Mouse (Mus musculus) kidney, adult 8-10 months (tissue): Measurements from ENCODE around the gene Rab26.

Experiments used
- DNase-seq, 2 experiments: peaks; one replicate each; pipeline ENCODE4 v3.0.0; 2022

Rab26 gene

GRCm38 (mm10) chr17:24506332-24507070 is 27.5 kb downstream of the Rab26 start:
- no peak for DNase-seq

DNA sequence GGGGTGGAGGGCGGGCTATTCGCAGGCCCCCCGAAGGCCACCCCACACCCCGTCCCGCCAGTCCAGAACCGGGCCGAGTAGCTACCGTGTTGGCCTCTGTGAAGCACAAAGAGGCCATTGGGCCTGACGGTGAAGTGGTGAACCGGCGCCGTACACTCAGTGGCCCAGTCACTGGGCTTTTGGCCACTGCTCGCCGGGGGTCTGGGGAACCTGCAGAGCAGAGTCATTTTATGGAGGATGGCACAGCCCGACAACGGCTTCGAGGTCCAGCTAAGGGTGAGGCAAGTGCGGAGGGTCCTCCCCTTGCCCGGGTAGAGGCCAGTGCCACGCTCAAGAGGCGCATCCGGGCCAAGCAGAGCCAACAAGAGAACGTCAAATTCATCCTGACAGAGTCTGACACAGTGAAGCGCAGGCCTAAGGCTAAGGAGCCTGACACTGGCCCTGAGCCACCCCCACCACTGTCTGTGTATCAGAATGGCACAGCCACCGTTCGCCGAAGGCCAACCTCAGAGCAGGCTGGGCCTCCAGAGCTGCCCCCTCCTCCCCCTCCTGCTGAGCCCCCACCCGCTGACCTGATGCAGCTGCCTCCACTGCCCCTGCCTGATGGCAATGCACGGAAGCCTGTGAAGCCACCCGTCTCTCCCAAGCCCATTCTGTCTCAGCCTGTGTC is 28.6 kb downstream of the Rab26 start:
- DNase-seq = no peak

GRCm38 (mm10) chr17:24504085-24504484 is 29.9 kb downstream of the Rab26 start:
- no peak for DNase-seq

- DNase-seq = no peak
These were observed 31.8 kb downstream of the Rab26 start for GRCm38 (mm10) chr17:24502208-24502607.

DNA sequence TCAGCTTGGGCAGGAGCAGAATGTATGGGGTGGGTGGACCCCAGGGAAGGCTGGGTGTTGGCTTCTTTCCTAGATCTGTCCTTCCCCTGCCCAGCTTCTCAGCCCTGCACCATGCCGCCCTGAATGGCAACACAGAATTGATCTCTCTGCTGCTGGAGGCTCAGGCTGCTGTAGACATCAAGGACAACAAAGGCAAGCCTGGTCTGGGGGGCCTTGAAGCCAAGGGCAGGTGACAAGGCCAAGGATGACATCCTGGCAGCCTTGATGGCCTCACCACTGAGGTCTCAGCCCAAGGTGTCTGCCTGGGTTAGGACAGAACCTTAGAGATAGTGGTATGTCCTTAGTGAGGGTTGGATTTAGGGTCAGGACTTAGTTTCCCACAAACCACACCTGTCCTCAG is 38.0 kb downstream of the Rab26 start:
- DNase-seq = no peak

GRCm38 (mm10) chr17:24495443-24495842 is 38.6 kb downstream of the Rab26 start:
- no peak for DNase-seq

DNA sequence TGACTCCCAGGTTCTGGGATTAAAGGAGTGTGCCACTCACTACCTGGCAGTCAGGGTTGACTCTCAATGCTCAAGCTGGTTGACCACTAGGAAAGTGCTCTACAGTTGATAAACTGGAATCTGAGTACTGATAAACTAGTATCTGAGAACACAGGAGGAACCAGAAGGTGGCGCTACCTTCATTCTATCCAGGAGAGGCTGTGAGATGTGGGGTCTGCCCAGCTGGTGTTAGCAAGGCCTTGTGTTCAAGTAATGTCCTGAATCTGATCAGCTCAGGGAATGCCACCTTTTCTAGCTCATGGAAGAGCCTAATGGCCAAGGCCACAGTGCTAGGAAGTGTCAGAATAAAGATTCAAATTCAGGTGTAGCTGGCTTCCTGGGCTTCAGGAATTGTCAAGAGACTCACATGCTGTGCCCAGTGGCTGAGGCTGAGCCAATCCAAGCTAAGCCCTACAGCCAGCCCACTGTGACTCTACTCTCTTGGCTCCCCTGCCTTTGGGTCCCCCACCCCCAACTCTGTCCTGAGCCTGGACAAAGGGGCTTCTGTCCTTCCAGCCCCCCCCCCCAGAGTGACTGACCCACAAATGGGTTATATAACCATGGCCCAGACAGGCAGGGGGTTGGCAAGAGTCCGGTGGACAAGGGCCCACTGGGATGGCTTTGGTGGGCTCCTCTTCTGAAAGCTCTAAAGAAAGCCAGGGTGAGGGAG is 39.2 kb downstream of the Rab26 start:
- DNase-seq = peak in 1 of 2 experiments; percentile 42

DNA sequence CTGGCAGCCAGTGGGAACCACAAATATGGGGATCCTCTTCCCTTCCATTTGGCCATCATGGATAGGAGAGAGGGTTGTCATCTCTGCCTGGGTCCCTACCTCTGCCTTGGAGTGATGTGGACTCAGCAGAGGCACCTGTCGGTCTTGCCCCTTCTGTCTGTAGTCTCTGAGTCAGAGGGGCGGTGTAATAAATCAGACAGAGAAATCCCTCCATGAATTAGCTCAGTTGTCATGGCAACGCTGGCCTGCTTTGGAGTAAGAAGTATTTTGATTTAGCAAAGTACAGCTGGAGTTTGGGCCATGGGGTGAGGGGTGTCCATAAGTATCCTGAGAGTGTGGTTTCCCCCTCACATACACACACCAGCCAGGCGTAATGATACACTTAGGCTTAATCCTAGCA is 43.6 kb downstream of the Rab26 start:
- no peak for DNase-seq

GRCm38 (mm10) chr17:24489265-24490030 is 44.6 kb downstream of the Rab26 start:
- DNase-seq = no peak

GRCm38 (mm10) chr17:24488662-24489264 is 45.2 kb downstream of the Rab26 start:
- DNase-seq = no peak

DNA sequence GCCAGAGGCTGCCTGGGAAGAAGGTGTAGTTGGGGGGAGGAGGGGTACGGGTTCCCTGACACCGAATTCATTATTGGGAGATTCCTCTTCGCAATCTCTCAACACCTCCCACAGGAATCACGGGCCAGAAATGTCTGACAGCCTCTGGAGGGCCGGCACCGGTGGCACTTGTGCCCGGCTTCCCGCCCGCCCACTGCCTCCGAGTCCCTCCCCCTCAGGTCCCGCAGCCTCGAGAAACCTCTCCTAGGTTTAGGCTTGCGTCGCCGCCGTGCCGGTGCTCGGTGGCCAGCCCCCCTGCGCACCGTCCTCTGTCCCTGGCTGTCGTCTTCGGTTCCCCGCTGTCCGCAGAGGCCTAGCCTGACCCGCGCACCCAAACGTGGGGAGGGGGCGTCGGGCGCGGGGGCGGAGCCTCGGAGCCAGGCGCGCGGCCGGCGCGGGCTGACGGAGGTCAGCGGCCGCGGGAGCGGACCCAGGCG is 45.8 kb downstream of the Rab26 start, which contains the start of gene Caskin1:
Gene Caskin1 (plus strand): TSS at position 416 of the 476 bp plus-strand sequence.
- DNase-seq = no peak

DNA sequence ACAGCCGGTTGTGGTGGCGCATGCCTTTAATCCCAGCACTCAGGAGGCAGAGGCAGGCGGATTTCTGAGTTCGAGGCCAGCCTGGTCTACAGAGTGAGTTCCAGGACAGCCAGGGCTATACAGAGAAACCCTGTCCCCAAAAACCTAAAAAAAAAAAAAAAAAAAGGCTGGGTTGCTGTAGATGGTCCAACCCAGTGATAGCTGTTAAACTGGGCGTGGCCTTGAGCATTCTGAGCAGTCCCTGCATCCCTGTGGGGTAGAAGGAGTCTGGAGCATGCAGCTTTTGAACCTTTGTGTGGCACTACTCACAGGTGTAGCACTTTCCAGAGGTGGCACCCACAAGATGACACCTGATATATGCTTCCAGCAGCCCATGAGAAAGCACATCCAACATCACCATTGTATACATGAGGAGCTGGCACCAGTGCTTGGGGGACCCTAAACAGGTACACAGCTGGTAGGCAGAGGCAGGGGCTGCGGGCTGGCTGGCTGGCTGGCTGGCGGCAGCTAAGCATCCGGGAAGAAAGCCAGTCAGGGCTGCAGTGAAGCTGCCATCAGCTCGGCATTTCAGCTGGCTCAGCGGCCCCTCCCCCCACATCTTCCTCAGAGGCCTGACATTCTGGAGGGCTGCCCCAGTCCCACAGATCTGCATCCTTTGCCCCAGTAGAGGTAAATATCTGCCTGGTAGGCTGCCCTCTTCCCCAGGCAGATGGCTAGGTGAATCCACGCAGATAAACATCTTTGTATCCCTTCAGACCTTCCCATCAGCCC is 48.7 kb downstream of the Rab26 start:
- DNase-seq = no peak

DNA sequence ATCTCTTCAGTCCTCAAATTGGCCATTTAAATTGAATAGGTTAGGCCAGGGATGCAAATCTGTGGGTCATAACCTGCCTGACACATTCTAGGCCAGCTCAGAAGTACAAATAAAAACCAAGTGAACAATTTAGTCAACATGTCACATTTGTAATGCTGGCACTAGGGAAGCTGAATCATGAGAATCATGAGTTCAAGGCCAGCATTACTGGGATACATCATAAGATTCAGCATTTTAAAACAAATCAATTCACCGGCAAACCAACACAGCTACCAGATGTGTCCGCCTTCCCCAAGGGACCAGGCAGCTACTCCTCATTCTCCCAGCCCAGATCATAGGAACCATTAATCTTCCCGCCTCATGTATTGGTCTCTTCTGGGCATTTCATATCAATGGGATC is 50.5 kb downstream of the Rab26 start:
- DNase-seq = no peak

DNA sequence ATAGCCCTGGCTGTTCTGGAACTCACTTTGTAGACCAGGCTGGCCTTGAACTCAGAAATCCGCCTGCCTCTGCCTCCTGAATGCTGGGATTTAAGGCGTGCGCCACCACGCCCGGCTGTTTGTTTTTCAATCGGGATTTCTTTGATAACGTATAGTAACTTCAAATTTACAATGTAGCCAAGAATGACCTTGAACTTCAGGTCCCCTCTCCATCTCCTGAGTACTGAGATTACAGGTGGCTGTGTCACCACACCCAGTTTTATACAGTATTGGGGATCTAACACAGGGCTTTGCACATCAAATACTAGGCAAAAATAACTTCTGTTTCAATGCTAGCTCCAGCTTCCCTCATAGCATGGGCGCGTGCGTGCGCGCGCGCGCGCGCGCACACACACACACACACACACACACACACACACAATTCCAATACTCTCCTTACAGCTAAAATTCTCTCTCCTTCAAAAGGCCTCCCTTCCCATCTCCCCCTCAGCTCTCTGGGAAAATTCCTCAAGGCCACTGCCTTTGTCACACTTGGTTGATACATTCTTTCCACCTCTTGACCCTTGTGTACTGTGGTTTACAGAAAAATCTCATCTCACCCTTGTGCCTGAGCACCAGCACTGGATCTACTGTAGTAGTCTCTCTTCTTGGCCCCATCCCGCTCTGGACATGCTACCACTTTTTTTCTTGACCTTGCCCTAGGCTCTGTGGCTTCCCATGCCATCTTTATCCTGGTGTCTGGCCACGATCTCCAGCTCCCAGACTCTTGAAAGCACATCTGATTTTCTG is 52.8 kb downstream of the Rab26 start:
- DNase-seq = no peak

GRCm38 (mm10) chr17:24480201-24480826 is 53.7 kb downstream of the Rab26 start:
- DNase-seq = no peak

- DNase-seq = no peak
These were observed 54.6 kb downstream of the Rab26 start for GRCm38 (mm10) chr17:24479431-24479830.

DNA sequence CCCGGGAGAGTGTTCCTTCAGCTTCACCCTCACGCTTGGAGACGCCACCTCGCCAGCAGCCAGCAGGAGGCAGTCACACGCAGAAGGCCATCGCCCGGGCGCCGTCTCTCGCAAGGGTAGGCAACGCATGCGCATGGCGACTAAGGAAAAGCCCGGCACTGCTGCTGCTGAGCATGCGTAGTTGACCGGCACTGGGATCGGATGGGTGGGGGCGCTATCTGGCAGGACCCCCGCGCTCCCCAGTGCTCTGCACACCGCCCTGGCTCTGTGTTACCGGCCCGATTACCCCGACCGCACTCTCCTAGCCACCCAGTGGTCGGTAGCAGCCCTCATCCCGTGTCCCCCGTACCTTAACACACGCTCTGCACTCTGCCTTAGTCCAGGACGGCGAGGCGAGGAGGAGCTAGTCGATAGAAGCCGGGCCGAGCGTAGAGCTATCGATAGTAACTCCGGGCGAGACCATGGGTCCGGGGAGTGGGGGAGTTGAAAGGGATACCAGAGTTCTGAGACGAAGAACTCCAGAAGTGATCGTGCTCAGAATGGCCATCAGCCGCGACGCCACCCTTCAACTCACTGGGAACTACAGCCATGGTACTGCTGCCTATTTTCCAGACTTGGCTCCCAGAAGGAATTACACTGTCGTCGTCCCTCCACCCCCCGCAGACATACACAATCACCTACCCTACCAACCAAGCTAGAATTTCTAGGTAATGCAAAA is 55.2 kb downstream of the Rab26 start, which contains the start of gene Mlst8:
Gene Mlst8 (minus strand): TSS at position 416 of the 718 bp plus-strand sequence.
- DNase-seq = peak; percentile 95 to 97

DNA sequence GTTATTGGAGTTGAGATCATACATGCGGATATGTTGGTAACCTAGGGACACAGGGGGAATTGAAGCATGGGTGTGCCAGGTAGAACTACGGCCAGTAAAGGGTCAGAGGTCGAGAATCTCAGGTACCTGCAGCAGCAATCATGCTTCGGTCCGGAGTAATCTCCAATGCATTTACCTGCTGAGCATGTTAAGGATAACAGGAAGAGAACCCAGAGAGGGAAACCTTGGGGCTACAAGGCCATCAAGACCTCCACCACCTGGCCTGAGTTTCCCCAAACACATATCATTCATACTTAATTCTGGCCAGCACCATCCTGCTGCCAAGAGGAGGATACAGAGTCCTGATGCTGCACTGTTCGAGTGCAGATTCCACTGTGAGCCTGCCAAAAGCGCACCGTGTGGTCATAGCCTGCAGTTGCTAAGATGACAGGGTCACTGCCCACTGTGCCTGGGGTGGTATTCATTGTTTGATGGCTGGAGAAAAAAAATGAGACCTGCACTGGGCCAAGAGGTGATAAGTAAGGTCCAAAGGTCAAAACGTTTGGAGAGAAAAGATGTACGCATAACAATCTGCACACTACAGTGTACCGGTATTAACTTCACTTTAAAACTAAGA is 55.9 kb downstream of the Rab26 start:
- DNase-seq = peak; percentile 29 to 35
